Mouse (Mus musculus) cerebellum, adult 2 months (tissue): Measurements from ENCODE around the gene Jund.

ENCODE experiments used
- CTCF ChIP-seq: fragments of 200-500 bp; IDR thresholded peaks from 2 replicates; pipeline ENCODE4 v1.5.1; 2011; ENCODE audit warnings: low read depth, mild to moderate bottlenecking, control low read depth, low read length, moderate library complexity, borderline replicate concordance; ENCODE audit not compliant: insufficient read depth
- POLR2A ChIP-seq: fragments of 200-500 bp; IDR thresholded peaks from 2 replicates; pipeline ENCODE4 v1.6.1; 2011; ENCODE audit warnings: low read length, control low read depth, borderline replicate concordance; ENCODE audit not compliant: insufficient read depth

- no peak for TF ChIP-seq CTCF
- no peak for TF ChIP-seq POLR2A
These were observed 8.8 kb upstream of the Jund start for GRCm38 (mm10) chr8:70689892-70690390.
